Mouse (Mus musculus) ovary, postnatal 36 days (tissue): ENCODE data around the gene Olfr517.

Experiments
- DNase-seq: peaks from one replicate; pipeline ENCODE4 v3.0.0; 2022; ENCODE audit warnings: low spot score, mixed read lengths

The Olfr517 gene

DNA sequence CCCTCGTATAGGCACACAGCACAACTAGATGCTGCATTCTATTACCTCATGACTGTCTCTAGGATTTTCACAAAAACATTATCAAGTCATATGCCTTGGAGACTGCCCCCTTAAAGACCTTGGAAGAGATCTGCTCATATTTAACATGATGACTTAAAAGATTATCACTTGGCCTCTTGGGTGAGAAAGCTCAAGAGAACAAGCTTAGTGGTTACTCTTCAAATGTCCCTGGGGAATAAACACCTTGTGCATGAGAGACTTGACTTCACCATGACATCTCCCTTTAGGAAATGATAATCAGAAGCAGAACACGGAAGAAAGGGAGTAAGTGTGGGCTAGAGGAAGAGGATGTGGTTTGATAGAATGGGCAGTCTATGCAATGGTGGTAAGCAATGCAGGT, at the start of gene Olfr517:
Gene Olfr517, minus strand, starts transcription at position 101 of the 400 bp plus-strand sequence.
- no peak for DNase-seq

DNA sequence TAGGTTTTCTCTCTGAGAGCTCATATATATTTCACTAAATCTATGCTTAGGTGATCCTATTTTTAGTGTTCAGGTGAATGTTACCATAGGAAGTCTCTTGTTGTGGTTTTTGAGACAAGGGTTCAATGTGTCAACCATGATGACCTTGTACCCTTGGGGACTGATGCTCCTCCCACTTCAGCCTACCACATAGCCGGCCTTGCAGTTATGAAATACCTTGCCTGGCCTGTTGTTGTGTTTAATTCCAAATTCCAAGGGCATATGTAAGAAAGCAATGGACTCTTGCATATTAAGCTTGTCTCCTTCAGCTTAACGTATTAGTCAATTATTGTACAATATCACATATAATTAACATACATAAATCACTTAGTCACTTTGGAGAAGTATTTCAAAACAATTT, 31.8 kb upstream of the Olfr517 start:
- no peak for DNase-seq

DNA sequence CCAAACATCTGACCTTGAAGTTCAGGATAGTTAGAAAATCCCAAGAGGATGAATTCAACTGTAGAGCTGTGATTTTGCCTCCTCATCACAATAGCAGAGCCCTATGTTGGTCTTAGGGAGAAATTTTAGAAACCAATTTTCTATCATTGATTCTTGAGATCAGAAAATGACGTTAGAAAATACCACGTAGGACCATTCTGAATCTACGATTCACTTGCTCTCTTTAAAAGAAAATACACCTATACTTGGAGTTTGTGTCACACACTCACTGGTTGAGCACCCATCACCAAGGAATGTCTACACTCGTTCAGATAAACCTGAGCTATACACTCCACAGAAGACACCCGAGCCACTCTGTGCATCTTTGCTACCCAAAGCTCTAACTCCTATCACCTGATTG, 22.1 kb upstream of the Olfr517 start, which contains the start of gene Olfr519:
Gene Olfr519, minus strand, starts transcription at position 101 of the 400 bp plus-strand sequence.
- DNase-seq: no peak

DNA sequence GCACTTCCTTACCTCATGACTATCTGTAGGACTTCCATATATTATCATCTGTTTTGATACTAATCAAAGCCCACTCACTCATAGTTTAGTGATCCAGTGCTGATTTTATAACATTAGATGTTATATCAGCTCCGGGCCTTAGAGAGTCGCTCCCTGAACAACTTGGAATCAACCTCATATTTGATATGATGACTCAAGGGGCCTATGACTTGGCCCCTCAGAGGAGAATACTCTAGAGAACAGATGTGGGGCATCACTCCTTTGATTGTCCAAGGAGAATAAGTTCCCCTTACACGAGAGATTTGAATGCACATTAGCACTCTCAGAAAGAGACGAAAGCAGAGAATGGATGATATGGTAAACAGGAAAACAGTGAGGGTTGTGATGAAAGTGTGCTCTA, 12.7 kb upstream of the Olfr517 start, which contains the start of gene Olfr518:
Gene Olfr518, minus strand, starts transcription at position 101 of the 400 bp plus-strand sequence.
- DNase-seq: no peak

DNA sequence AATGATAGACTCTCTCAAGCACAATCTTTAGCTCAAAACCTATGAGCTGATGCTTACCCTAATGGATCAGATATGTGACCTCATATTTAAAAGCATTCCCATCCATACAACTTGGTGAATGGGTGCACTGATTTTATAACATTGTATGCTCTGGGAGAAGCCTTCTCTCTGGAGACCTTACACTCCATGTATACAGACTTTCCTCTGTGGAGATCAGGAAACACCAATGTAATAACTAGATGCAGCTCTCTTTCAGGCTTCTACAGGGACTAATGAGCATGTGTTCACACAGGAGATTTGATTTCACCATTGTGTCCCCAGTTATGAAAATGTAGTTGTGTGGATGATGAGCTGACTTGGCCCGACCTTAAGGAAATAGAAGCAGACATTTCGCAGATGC, 21.8 kb downstream of the Olfr517 start, which contains the start of gene Olfr516:
Gene Olfr516, minus strand, starts transcription at position 101 of the 400 bp plus-strand sequence.
- no peak for DNase-seq

DNA sequence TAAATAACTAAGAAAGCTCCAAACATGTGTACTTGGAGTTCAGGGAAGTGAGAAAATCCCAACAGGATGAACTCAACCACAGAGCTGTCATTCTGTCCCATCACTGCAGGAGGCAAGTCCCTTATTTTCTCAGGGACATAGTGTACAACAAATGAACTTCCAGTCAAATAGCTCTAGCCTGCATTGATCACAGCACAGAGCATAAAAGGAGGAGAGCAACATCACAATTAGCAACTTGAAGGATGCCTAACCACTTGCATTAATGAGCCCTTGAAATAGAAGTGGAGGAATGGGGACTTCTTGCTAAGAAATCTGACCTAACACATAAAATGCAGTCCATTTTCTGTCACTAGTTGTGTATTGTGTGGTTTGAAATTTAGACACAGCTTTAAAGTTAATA, 46.3 kb downstream of the Olfr517 start, which contains the start of gene Olfr514:
Gene Olfr514, minus strand, starts transcription at position 101 of the 400 bp plus-strand sequence.
- DNase-seq: no peak
